Mouse (Mus musculus) inflammation-experienced regulatory T-cells, adult 6 months (primary cell): ENCODE measurements at regions not wholly inside any gene's neighbourhood (a gene's known extent, or its start where the extent isn't known, plus 50 kb on each side); places are given as distances from the start of the nearest gene placed in this dataset.
A peak's percentile ranks its signal among the peaks of the same experiment; 100 is the strongest.
"Not testable (repeated sequence)": the region's sequence is repeated elsewhere in the genome, so short reads cannot be mapped to it uniquely, and the experiment has no call there.

Experiments
- ATAC-seq: one replicate; pipeline ENCODE4 v1.8.0; 2017

DNA sequence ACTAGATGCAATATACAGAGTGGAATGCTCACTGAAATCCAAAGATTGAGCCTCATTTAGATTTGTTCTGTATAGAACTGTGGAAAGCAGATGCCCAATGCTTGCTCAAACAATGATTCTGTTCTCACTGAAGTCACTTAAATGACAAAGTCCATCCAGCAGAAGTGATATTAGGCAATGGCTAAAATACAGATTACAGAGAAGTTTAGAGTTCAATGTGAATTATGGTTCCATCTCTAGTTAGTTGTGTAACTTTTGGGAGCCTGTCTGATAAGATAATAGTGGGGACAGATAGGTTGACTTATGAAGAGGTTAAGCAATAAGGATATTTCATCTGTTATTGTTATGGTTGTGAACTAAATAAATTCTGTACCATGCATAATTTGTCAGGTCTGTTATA, 165.5 kb downstream of the Slco6d1 start:
- ATAC-seq: no peak

DNA sequence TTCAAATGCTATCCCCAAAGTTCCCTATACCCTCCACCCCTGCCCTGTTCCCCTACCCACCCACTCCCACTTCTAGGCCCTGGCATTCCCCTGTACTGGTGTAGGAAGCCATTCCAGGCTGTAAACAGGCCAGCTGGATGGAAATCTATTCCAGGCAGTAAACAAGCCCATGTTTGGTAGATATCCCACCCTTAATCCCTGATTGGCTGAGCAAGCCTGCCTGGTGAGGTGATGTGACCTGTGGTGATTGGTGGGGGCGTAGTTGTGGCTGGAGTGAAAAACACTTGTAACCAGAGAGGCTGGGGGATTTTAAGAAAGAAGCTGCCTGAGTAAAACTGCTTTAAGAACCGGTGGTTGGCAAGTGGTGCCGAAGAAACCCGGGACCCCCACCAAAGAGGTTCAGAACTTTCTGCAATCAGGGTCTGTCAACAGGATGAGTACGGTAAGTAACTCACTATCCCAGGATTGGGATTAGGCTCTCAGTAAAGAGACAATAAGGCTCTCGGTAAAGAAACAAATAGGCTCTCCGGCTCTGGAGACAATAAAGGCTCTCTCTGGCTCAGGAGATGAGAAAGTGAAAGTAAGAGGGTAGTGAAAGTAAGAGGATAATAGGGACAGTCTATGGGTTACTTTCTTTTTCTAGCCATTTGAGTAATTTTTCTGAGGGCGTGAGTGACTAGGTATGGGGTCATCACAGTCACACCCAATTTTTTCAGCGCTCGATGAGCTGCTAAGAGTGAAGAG, 168.5 kb downstream of the Slco6d1 start:
- peak; percentile 71 for ATAC-seq

DNA sequence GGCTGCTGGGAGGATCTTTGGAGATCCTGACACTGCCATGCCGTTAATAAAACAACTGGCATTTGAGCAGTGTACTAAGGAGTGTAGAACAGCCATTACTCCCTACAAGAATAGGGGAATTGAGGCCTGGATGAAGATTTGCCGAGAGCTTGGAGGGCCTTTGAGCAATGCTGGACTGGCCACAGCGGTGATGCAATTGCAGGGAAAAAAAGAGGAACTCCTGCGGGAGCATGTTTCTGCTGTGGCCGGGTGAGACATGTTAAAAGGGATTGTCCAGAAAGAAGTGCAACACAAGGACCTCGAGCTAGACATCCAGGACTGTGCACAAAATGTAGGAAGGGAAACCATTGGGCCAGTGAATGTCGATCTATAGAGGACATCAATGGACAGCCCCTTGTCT, 170.1 kb downstream of the Slco6d1 start:
- not testable (repeated sequence) for ATAC-seq
